Mouse (Mus musculus) lung, postnatal 0 days (tissue): ENCODE data around the gene Ap1g2.

Experiments used
- CTCF ChIP-seq: IDR thresholded peaks from 2 replicates; pipeline ENCODE4 v1.5.1; 2016; ENCODE audit warnings: antibody characterized with exemption, mild to moderate bottlenecking
- EP300 ChIP-seq: IDR thresholded peaks from 2 replicates; pipeline ENCODE4 v1.6.1; 2016; ENCODE audit warnings: antibody characterized with exemption, mild to moderate bottlenecking, control low read depth

DNA sequence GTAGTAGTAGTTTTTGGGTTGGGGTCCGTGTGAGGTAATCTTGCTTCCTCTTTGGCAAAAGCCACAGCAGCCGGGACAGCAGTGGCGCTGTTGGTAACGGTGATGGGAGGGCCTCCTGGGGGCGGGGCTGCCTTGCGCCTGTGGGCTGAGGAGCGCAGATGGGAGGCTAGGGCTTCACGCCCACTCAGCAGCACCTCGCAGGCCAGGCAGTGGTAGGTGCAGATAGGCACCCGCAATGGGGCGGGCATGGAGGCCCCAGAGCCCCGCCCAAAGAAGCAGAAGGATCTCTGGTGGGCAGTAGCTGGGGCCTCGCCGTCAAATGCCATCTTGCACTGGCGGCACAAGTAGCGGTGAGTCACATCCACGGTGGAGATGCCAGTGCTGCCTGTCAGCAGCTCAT is 43.8 kb downstream of the Ap1g2 start:
- TF ChIP-seq CTCF (no peak), EP300 (no peak)
